Mouse (Mus musculus) skeletal muscle tissue, adult 2 months (tissue): ENCODE measurements around the gene Mreg.
A peak's percentile ranks its signal among the peaks of the same experiment; 100 is the strongest.

Source experiments
- DNase-seq: peaks from one replicate; pipeline ENCODE4 v3.0.0-alpha.2; 2012; ENCODE audit warnings: low read depth, low spot score

The Mreg gene

GRCm38 (mm10) chr1:72196123-72196522, 16.0 kb downstream of the Mreg start:
- DNase-seq, result no peak

- no peak for DNase-seq
Observed at GRCm38 (mm10) chr1:72191449-72191848, 20.7 kb downstream of the Mreg start.

GRCm38 (mm10) chr1:72188142-72188738, 23.9 kb downstream of the Mreg start:
- DNase-seq, result peak; percentile 56

- peak; percentile 71 for DNase-seq
Observed at GRCm38 (mm10) chr1:72187486-72187885, 24.6 kb downstream of the Mreg start.

- DNase-seq, result no peak
Observed at GRCm38 (mm10) chr1:72186151-72186550, 26.0 kb downstream of the Mreg start.

GRCm38 (mm10) chr1:72183554-72183953, 28.6 kb downstream of the Mreg start:
- DNase-seq, result no peak

- peak; percentile 30 for DNase-seq
Observed at GRCm38 (mm10) chr1:72182930-72183499, 29.1 kb downstream of the Mreg start.

GRCm38 (mm10) chr1:72179947-72180346, 32.2 kb downstream of the Mreg start:
- no peak for DNase-seq

GRCm38 (mm10) chr1:72176239-72176638, 35.9 kb downstream of the Mreg start:
- DNase-seq, result no peak

GRCm38 (mm10) chr1:72174183-72174582, 37.9 kb downstream of the Mreg start:
- DNase-seq, result no peak

GRCm38 (mm10) chr1:72173402-72174051, 38.6 kb downstream of the Mreg start:
- no peak for DNase-seq

GRCm38 (mm10) chr1:72172788-72173187, 39.3 kb downstream of the Mreg start:
- no peak for DNase-seq

- DNase-seq, result peak; percentile 46
Observed at GRCm38 (mm10) chr1:72171001-72171860, 40.9 kb downstream of the Mreg start.

- no peak for DNase-seq
Observed at GRCm38 (mm10) chr1:72167024-72167423, 45.1 kb downstream of the Mreg start.

- DNase-seq, result no peak
Observed at GRCm38 (mm10) chr1:72166468-72166814, 45.7 kb downstream of the Mreg start.

GRCm38 (mm10) chr1:72165723-72166467, 46.2 kb downstream of the Mreg start:
- no peak for DNase-seq

- no peak for DNase-seq
Observed at GRCm38 (mm10) chr1:72160321-72160720, 51.8 kb downstream of the Mreg start.

- DNase-seq, result no peak
Observed at GRCm38 (mm10) chr1:72145041-72145440, 67.1 kb downstream of the Mreg start.

- DNase-seq, result no peak
Observed at GRCm38 (mm10) chr1:72144426-72144825, 67.7 kb downstream of the Mreg start.

- DNase-seq, result peak; percentile 48
Observed at GRCm38 (mm10) chr1:72141893-72142480, 70.1 kb downstream of the Mreg start.

GRCm38 (mm10) chr1:72136101-72136500, 76.0 kb downstream of the Mreg start:
- no peak for DNase-seq
